In genomic region chr5:120439887-120440670, GRCm38 (mm10) we compare ENCODE assay signal across 8 mouse cellular contexts. TPM values are rescaled to one million over a fixed set of nuclear protein-coding genes. Genes with fewer than 3 reads are reported as not detected.
A peak's percentile ranks its signal among the peaks of the same experiment; 100 is the strongest.
DNase-seq lines count a peak whose midpoint lies in the region; ATAC-seq lines count a peak whose summit lies in the region.

No protein-coding gene starts in this region.

- peaks cover 74% of the 10 kb centered on the region for H3K27me3 ChIP-seq in kidney, embryonic 16.5 days (ENCODE audit: insufficient read depth, low read length)
- peaks cover 79% of the 10 kb centered on the region for H3K27me3 ChIP-seq in embryonic facial prominence, embryonic 15.5 days
- H3K27me3 ChIP-seq in intestine, embryonic 15.5 days (replicated peaks): peaks cover 65% of the 10 kb centered on the region
- H3K27me3 ChIP-seq in neural tube, embryonic 12.5 days (replicated peaks): peaks cover 64% of the 10 kb centered on the region

- ATAC-seq in kidney, embryonic 16.5 days (ENCODE audit: low FRiP score, low TSS enrichment): peak; percentile 39; the same call in 1 of the 2 replicates
- ATAC-seq in embryonic facial prominence, embryonic 15.5 days (ENCODE audit: insufficient number of reproducible peaks, low FRiP score, low TSS enrichment, low read depth): no peak
- no peak for ATAC-seq in intestine, embryonic 15.5 days
- ATAC-seq in neural tube, embryonic 12.5 days (ENCODE audit: low FRiP score, low read depth): no peak

- no peaks in the 10 kb centered on the region for H3K36me3 ChIP-seq in kidney, embryonic 16.5 days (ENCODE audit: insufficient read depth, low read length)
- no peaks in the 10 kb centered on the region for H3K36me3 ChIP-seq in embryonic facial prominence, embryonic 15.5 days
- H3K36me3 ChIP-seq in intestine, embryonic 15.5 days: no peaks in the 10 kb centered on the region
- H3K36me3 ChIP-seq in neural tube, embryonic 12.5 days: peaks cover 5% of the 10 kb centered on the region; the same call in 1 of the 2 replicates

- H3K9ac ChIP-seq in kidney, embryonic 16.5 days (replicated peaks; ENCODE audit: low read length): no peak overlapping the region
- no peak overlapping the region for H3K9ac ChIP-seq in embryonic facial prominence, embryonic 15.5 days
- no peak overlapping the region for H3K9ac ChIP-seq in intestine, embryonic 15.5 days
- peak overlapping the region; percentile 90 for H3K9ac ChIP-seq in neural tube, embryonic 12.5 days

- H3K4me2 ChIP-seq in kidney, embryonic 16.5 days (replicated peaks; ENCODE audit: low read depth, low read length): peak overlapping the region; percentile 47
- peak overlapping the region; percentile 46 for H3K4me2 ChIP-seq in embryonic facial prominence, embryonic 15.5 days (replicated peaks)
- peak overlapping the region; percentile 60 for H3K4me2 ChIP-seq in intestine, embryonic 15.5 days (replicated peaks)
- peak overlapping the region; percentile 68 for H3K4me2 ChIP-seq in neural tube, embryonic 12.5 days (replicated peaks)

- WGBS in kidney, embryonic 16.5 days: under 1% methylated on average over 60 of the region's 61 CpGs
- 5% methylated on average over 61 of the region's 61 CpGs for WGBS in embryonic facial prominence, embryonic 15.5 days
- WGBS in intestine, embryonic 15.5 days: under 1% methylated on average over 61 of the region's 61 CpGs
- WGBS in neural tube, embryonic 12.5 days: under 1% methylated on average over 61 of the region's 61 CpGs

- H3K27ac ChIP-seq in kidney, embryonic 16.5 days (ENCODE audit: low read length): no peak overlapping the region
- H3K27ac ChIP-seq in embryonic facial prominence, embryonic 15.5 days (replicated peaks): no peak overlapping the region
- no peak overlapping the region for H3K27ac ChIP-seq in intestine, embryonic 15.5 days
- peak overlapping the region; percentile 74 for H3K27ac ChIP-seq in neural tube, embryonic 12.5 days

- H3K4me1 ChIP-seq in kidney, embryonic 16.5 days (ENCODE audit: insufficient read depth, low read length): peaks cover 23% of the 10 kb centered on the region
- H3K4me1 ChIP-seq in embryonic facial prominence, embryonic 15.5 days: peaks cover 30% of the 10 kb centered on the region
- peaks cover 19% of the 10 kb centered on the region for H3K4me1 ChIP-seq in intestine, embryonic 15.5 days (replicated peaks)
- peaks cover 25% of the 10 kb centered on the region for H3K4me1 ChIP-seq in neural tube, embryonic 12.5 days

- no peak for DNase-seq in kidney, postnatal 25 days
- no peak for DNase-seq in c-Kit-positive CD71-positive TER-119-positive erythroid progenitor cells, embryonic 14.5 days (ENCODE audit: low spot score)
- no peak for DNase-seq in urinary bladder, postnatal 4 days (ENCODE audit: low spot score in 2 of 2)
- DNase-seq in thymus, adult 18-20 months: no peak

- no peaks in the 10 kb centered on the region for H3K9me3 ChIP-seq in kidney, embryonic 16.5 days (ENCODE audit: low read length)
- H3K9me3 ChIP-seq in embryonic facial prominence, embryonic 15.5 days (replicated peaks): no peaks in the 10 kb centered on the region
- H3K9me3 ChIP-seq in intestine, embryonic 15.5 days: no peaks in the 10 kb centered on the region
- no peaks in the 10 kb centered on the region for H3K9me3 ChIP-seq in neural tube, embryonic 12.5 days

- H3K4me3 ChIP-seq in kidney, embryonic 16.5 days (ENCODE audit: low read length): peak overlapping the region; percentile 35
- H3K4me3 ChIP-seq in embryonic facial prominence, embryonic 15.5 days (replicated peaks): peak overlapping the region; percentile 28
- H3K4me3 ChIP-seq in intestine, embryonic 15.5 days (replicated peaks): peak overlapping the region; percentile 27
- H3K4me3 ChIP-seq in neural tube, embryonic 12.5 days: peak overlapping the region; percentile 55

RNA-seq across cellular contexts. Expression of gene Lhx5, which starts 8.6 kb away (rescaled TPM):
- not detected in 2 replicates for polyA plus RNA-seq in kidney, embryonic 16.5 days (2015; fragmentation: Nextera tagmentation; extraction: Ambion mirVana)
- polyA plus RNA-seq in embryonic facial prominence, embryonic 15.5 days (2015; fragmentation: Nextera tagmentation; extraction: Ambion mirVana): 0.05 TPM in 2 replicates
- polyA plus RNA-seq in intestine, embryonic 15.5 days (2015; fragmentation: Nextera tagmentation; extraction: Ambion mirVana): 0.08 TPM in 1 of 2 replicates, not detected in the other
- polyA plus RNA-seq in neural tube, embryonic 12.5 days (2016; fragmentation: Nextera tagmentation; extraction: Ambion mirVana): 64.9 and 70.8 TPM in 2 replicates

RNA-seq across cellular contexts. Expression of gene Sdsl, which starts 32.5 kb away (rescaled TPM):
- 13.3 and 15.3 TPM in 2 replicates for polyA plus RNA-seq in kidney, embryonic 16.5 days (2015; fragmentation: Nextera tagmentation; extraction: Ambion mirVana)
- 0.95 and 1.7 TPM in 2 replicates for polyA plus RNA-seq in embryonic facial prominence, embryonic 15.5 days (2015; fragmentation: Nextera tagmentation; extraction: Ambion mirVana)
- polyA plus RNA-seq in intestine, embryonic 15.5 days (2015; fragmentation: Nextera tagmentation; extraction: Ambion mirVana): 14.0 and 18.0 TPM in 2 replicates
- 7.0 TPM in 2 replicates for polyA plus RNA-seq in neural tube, embryonic 12.5 days (2016; fragmentation: Nextera tagmentation; extraction: Ambion mirVana)

RNA-seq across cellular contexts. Expression of gene Sds, which starts 36.2 kb away (rescaled TPM):
- polyA plus RNA-seq in kidney, embryonic 16.5 days (2015; fragmentation: Nextera tagmentation; extraction: Ambion mirVana): not detected in 2 replicates
- polyA plus RNA-seq in embryonic facial prominence, embryonic 15.5 days (2015; fragmentation: Nextera tagmentation; extraction: Ambion mirVana): not detected in 2 replicates
- not detected in 2 replicates for polyA plus RNA-seq in intestine, embryonic 15.5 days (2015; fragmentation: Nextera tagmentation; extraction: Ambion mirVana)
- polyA plus RNA-seq in neural tube, embryonic 12.5 days (2016; fragmentation: Nextera tagmentation; extraction: Ambion mirVana): not detected in 2 replicates

Comparison
In these comparisons a context has a peak if more than half of its experiments do, and no peak if none do; other contexts are left out.
1. RNA of gene Lhx5, which starts 8.6 kb away (polyA plus RNA-seq): 64.9 to 70.8 TPM in neural tube, embryonic 12.5 days; 0.05 TPM in embryonic facial prominence, embryonic 15.5 days, 0.08 TPM in intestine, embryonic 15.5 days and not detected in kidney, embryonic 16.5 days; every median in the first group is over 10 times any median in the second.
2. Peak in every context shown above with its lines, with median percentiles within 50 percentile points of each other: H3K4me2 ChIP-seq and H3K4me3 ChIP-seq.